Mouse (Mus musculus) limb, embryonic 11.5 days (tissue): ENCODE results near the gene Fbxo21. TPM values are rescaled to one million over a fixed set of nuclear protein-coding genes. Genes with fewer than 3 reads are reported as not detected.

ENCODE experiments used
- ATAC-seq: fragments of 200-750 bp; cut with Nextera tagmentation; 2 replicates; pipeline ENCODE4 v1.8.0; 2017; ENCODE audit warnings: low read depth; ENCODE audit not compliant: insufficient number of reproducible peaks, low FRiP score, low TSS enrichment
- DNase-seq: peaks from one replicate; pipeline ENCODE4 v3.0.0-alpha.2; 2015; ENCODE audit warnings: low spot score
- H3K27ac ChIP-seq: fragments of 300-500 bp; sonication (generic); replicated peaks from 2 replicates; pipeline ENCODE4 v1.5.1; 2014; ENCODE audit warnings: low read depth, mild to moderate bottlenecking, low read length
- H3K27me3 ChIP-seq: fragments of 300-500 bp; sonication (generic); 2 replicates; pipeline ENCODE4 v1.6.1; 2014; ENCODE audit warnings: mild to moderate bottlenecking, low read length, mixed read lengths; ENCODE audit not compliant: control insufficient read depth, insufficient read depth
- H3K36me3 ChIP-seq: fragments of 300-500 bp; sonication (generic); 2 replicates; pipeline ENCODE4 v1.6.1; 2014; ENCODE audit warnings: mild to moderate bottlenecking, low read length, moderate library complexity, mixed read lengths; ENCODE audit not compliant: control insufficient read depth, insufficient read depth
- H3K4me1 ChIP-seq: fragments of 300-500 bp; sonication (generic); 2 replicates; pipeline ENCODE4 v1.6.1; 2014; ENCODE audit warnings: low read length, mixed read lengths; ENCODE audit not compliant: control insufficient read depth, insufficient read depth
- H3K4me2 ChIP-seq: fragments of 300-500 bp; sonication (generic); 2 replicates; pipeline ENCODE4 v1.6.1; 2014; ENCODE audit warnings: low read depth, mild to moderate bottlenecking, moderate library complexity; ENCODE audit not compliant: severe bottlenecking
- H3K4me3 ChIP-seq: fragments of 300-500 bp; sonication (generic); 2 replicates; pipeline ENCODE4 v1.5.1; 2014; ENCODE audit warnings: low read depth, low read length
- H3K9ac ChIP-seq: fragments of 300-500 bp; sonication (generic); 2 replicates; pipeline ENCODE4 v1.6.1; 2014; ENCODE audit warnings: mild to moderate bottlenecking, low read length
- H3K9me3 ChIP-seq: fragments of 300-500 bp; sonication (generic); 2 replicates; pipeline ENCODE4 v1.6.1; 2016; ENCODE audit warnings: low read length; ENCODE audit not compliant: control insufficient read depth
- whole genome bisulfite sequencing: fragments of 180-500 bp; shearing (Covaris S2); extraction: QIAGEN DNeasy Blood & Tissue Kit; methylation state at CpG from one replicate; pipeline ENCODE4 v1.1.7; 2014; 5-methylcytosine and 5-hydroxymethylcytosine counted together
- polyA plus RNA-seq: library from polyadenylated mRNA; unstranded; fragments of >200 nt; fragmentation: Nextera tagmentation; extraction: Ambion mirVana; gene quantifications from 2 replicates; pipeline ENCODE4 v1.2.1, GENCODE M21; 2014

Gene Fbxo21
- polyA plus RNA-seq, 1 experiment from 2014 or later: 74.6 TPM

- peak; percentile 18; the same call in 1 of the 2 replicates for ATAC-seq
Measured at GRCm38 (mm10) chr5:118028191-118029034, 51.9 kb downstream of the Fbxo21 start.

GRCm38 (mm10) chr5:118029035-118029408 lies 52.5 kb downstream of the Fbxo21 start:
- DNase-seq (no peak), ATAC-seq (no peak)
- Histone ChIP-seq H3K36me3 (no peaks in the 10 kb centered on the region), H3K4me2 (peak overlapping the region; percentile 96; the same call in 1 of the 2 replicates), H3K9ac (no peak overlapping the region), H3K9me3 (no peaks in the 10 kb centered on the region), H3K27ac (no peak overlapping the region), H3K4me3 (no peak overlapping the region; the same call in 1 of the 2 replicates), H3K27me3 (peaks cover 61% of the 10 kb centered on the region), H3K4me1 (peaks cover 14% of the 10 kb centered on the region)
- WGBS: 6% methylated on average over 12 of the region's 12 CpGs

More at GRCm38 (mm10) chr5:118028191-118029034, 51.9 kb downstream of the Fbxo21 start:
- Histone ChIP-seq H3K4me3 (peak overlapping the region; percentile 60), H3K4me2 (peak overlapping the region; percentile 96), H3K27ac (no peak overlapping the region), H3K27me3 (peaks cover 61% of the 10 kb centered on the region), H3K4me1 (peaks cover 14% of the 10 kb centered on the region), H3K9me3 (no peaks in the 10 kb centered on the region), H3K36me3 (no peaks in the 10 kb centered on the region), H3K9ac (peak overlapping the region; percentile 27; the same call in 1 of the 2 replicates)
- peak; percentile 41 for DNase-seq
- WGBS: 2% methylated on average over 73 of the region's 79 CpGs

- no peak for DNase-seq
Measured at GRCm38 (mm10) chr5:118029420-118029819, 52.9 kb downstream of the Fbxo21 start.

GRCm38 (mm10) chr5:118030022-118030675 lies 53.6 kb downstream of the Fbxo21 start:
- WGBS: 88% methylated on average over 9 of the region's 9 CpGs
- Histone ChIP-seq H3K4me2 (no peak overlapping the region), H3K9me3 (no peaks in the 10 kb centered on the region), H3K4me1 (peaks cover 14% of the 10 kb centered on the region), H3K27ac (no peak overlapping the region), H3K36me3 (no peaks in the 10 kb centered on the region), H3K9ac (no peak overlapping the region), H3K4me3 (no peak overlapping the region), H3K27me3 (peaks cover 61% of the 10 kb centered on the region)
- DNase-seq: no peak
- ATAC-seq: no peak

More at GRCm38 (mm10) chr5:118029420-118029819, 52.9 kb downstream of the Fbxo21 start:
- Histone ChIP-seq H3K4me3 (no peak overlapping the region), H3K4me2 (0 out of 2 replicates have a peak overlapping the region, but pooled peaks have one; percentile 20), H3K27me3 (peaks cover 61% of the 10 kb centered on the region), H3K27ac (no peak overlapping the region), H3K4me1 (peaks cover 14% of the 10 kb centered on the region), H3K9me3 (no peaks in the 10 kb centered on the region), H3K9ac (no peak overlapping the region), H3K36me3 (no peaks in the 10 kb centered on the region)
- ATAC-seq: no peak
- 5% methylated on average over 10 of the region's 10 CpGs for WGBS

GRCm38 (mm10) chr5:118031059-118031458 lies 54.5 kb downstream of the Fbxo21 start:
- peaks cover 52% of the 10 kb centered on the region for H3K27me3 ChIP-seq
- no peak for ATAC-seq
- H3K4me3 ChIP-seq: no peak overlapping the region
- DNase-seq: no peak
- H3K36me3 ChIP-seq: no peaks in the 10 kb centered on the region
- H3K27ac ChIP-seq: no peak overlapping the region
- H3K4me2 ChIP-seq: no peak overlapping the region
- peaks cover 13% of the 10 kb centered on the region for H3K4me1 ChIP-seq
- WGBS: 58% methylated on average over 5 of the region's 5 CpGs
- H3K9me3 ChIP-seq: no peaks in the 10 kb centered on the region
- no peak overlapping the region for H3K9ac ChIP-seq

- DNase-seq (no peak), ATAC-seq (no peak)
- H3K4me3 ChIP-seq: no peak overlapping the region
- H3K9me3 ChIP-seq: no peaks in the 10 kb centered on the region
- H3K4me1 ChIP-seq: peaks cover 11% of the 10 kb centered on the region
- no peaks in the 10 kb centered on the region for H3K36me3 ChIP-seq
- no peak overlapping the region for H3K9ac ChIP-seq
- 42% methylated on average over 4 of the region's 4 CpGs for WGBS
- no peak overlapping the region for H3K4me2 ChIP-seq
- no peak overlapping the region for H3K27ac ChIP-seq
- H3K27me3 ChIP-seq: peaks cover 48% of the 10 kb centered on the region
Measured at GRCm38 (mm10) chr5:118031508-118031907, 55.0 kb downstream of the Fbxo21 start.

GRCm38 (mm10) chr5:118033328-118033727 lies 56.8 kb downstream of the Fbxo21 start:
- Histone ChIP-seq H3K4me3 (no peak overlapping the region), H3K27me3 (peaks cover 32% of the 10 kb centered on the region), H3K4me1 (peaks cover 9% of the 10 kb centered on the region), H3K4me2 (no peak overlapping the region), H3K27ac (no peak overlapping the region), H3K9ac (no peak overlapping the region), H3K36me3 (no peaks in the 10 kb centered on the region), H3K9me3 (no peaks in the 10 kb centered on the region)
- no peak for DNase-seq
- ATAC-seq: no peak
- 47% methylated on average over 4 of the region's 4 CpGs for WGBS

GRCm38 (mm10) chr5:118033740-118034139 lies 57.2 kb downstream of the Fbxo21 start:
- Histone ChIP-seq H3K4me1 (peaks cover 8% of the 10 kb centered on the region; the same call in 1 of the 2 replicates), H3K9me3 (no peaks in the 10 kb centered on the region), H3K36me3 (no peaks in the 10 kb centered on the region), H3K9ac (no peak overlapping the region), H3K27me3 (peaks cover 28% of the 10 kb centered on the region), H3K27ac (no peak overlapping the region), H3K4me3 (no peak overlapping the region), H3K4me2 (no peak overlapping the region)
- DNase-seq (no peak), ATAC-seq (no peak)
- 69% methylated on average over 6 of the region's 6 CpGs for WGBS
